Mouse (Mus musculus): Measurements from ENCODE around the gene Mlkl.

Gene Mlkl

GRCm38 (mm10) chr8:111337890-111338347, at the start of gene Mlkl:
Gene Mlkl (minus strand): TSS chr8:111338177.
- no peak for DNase-seq (ENCODE audit: low read depth, low spot score)

- DNase-seq (ENCODE audit: low read depth, low spot score) = no peak
These were observed 47.9 kb upstream of the Mlkl start for GRCm38 (mm10) chr8:111385915-111386314.

- no peak for DNase-seq (ENCODE audit: low read depth, low spot score)
These were observed 46.7 kb upstream of the Mlkl start for GRCm38 (mm10) chr8:111384628-111385027.

GRCm38 (mm10) chr8:111375192-111375591, 37.2 kb upstream of the Mlkl start:
- DNase-seq (ENCODE audit: low read depth, low spot score) = no peak

GRCm38 (mm10) chr8:111369711-111370110, 31.7 kb upstream of the Mlkl start:
- no peak for DNase-seq (ENCODE audit: low read depth, low spot score)

GRCm38 (mm10) chr8:111367350-111367749, 29.4 kb upstream of the Mlkl start:
- no peak for DNase-seq (ENCODE audit: low read depth, low spot score)

GRCm38 (mm10) chr8:111366610-111367234, 28.7 kb upstream of the Mlkl start:
- no peak for DNase-seq (ENCODE audit: low read depth, low spot score)

- DNase-seq (ENCODE audit: low read depth, low spot score) = no peak
These were observed 25.5 kb upstream of the Mlkl start for GRCm38 (mm10) chr8:111363489-111363888.

GRCm38 (mm10) chr8:111360579-111361209, 22.7 kb upstream of the Mlkl start:
- DNase-seq (ENCODE audit: low read depth, low spot score) = no peak

GRCm38 (mm10) chr8:111359936-111360335, 22.0 kb upstream of the Mlkl start:
- no peak for DNase-seq (ENCODE audit: low read depth, low spot score)

- no peak for DNase-seq (ENCODE audit: low read depth, low spot score)
These were observed 20.9 kb upstream of the Mlkl start for GRCm38 (mm10) chr8:111358905-111359304.

GRCm38 (mm10) chr8:111357433-111357832, 19.5 kb upstream of the Mlkl start:
- no peak for DNase-seq (ENCODE audit: low read depth, low spot score)

- DNase-seq (ENCODE audit: low read depth, low spot score) = no peak
These were observed 15.5 kb upstream of the Mlkl start for GRCm38 (mm10) chr8:111353497-111353896.

- no peak for DNase-seq (ENCODE audit: low read depth, low spot score)
These were observed 14.3 kb upstream of the Mlkl start for GRCm38 (mm10) chr8:111352289-111352688.

GRCm38 (mm10) chr8:111350577-111350976, 12.6 kb upstream of the Mlkl start:
- no peak for DNase-seq (ENCODE audit: low read depth, low spot score)

GRCm38 (mm10) chr8:111343225-111343624, 5.2 kb upstream of the Mlkl start:
- peak; percentile 59 for DNase-seq (ENCODE audit: low read depth, low spot score)

GRCm38 (mm10) chr8:111340186-111340585, 2.2 kb upstream of the Mlkl start:
- no peak for DNase-seq (ENCODE audit: low read depth, low spot score)

- DNase-seq (ENCODE audit: low read depth, low spot score) = no peak
These were observed 612 bp upstream of the Mlkl start for GRCm38 (mm10) chr8:111338370-111339208.

- DNase-seq (ENCODE audit: low read depth, low spot score) = no peak
These were observed 577 bp downstream of the Mlkl start for GRCm38 (mm10) chr8:111337311-111337889.

- DNase-seq (ENCODE audit: low read depth, low spot score) = no peak
These were observed 1.3 kb downstream of the Mlkl start for GRCm38 (mm10) chr8:111336692-111337091.

GRCm38 (mm10) chr8:111325222-111325790, 12.7 kb downstream of the Mlkl start:
- no peak for DNase-seq (ENCODE audit: low read depth, low spot score)

GRCm38 (mm10) chr8:111314729-111315128, 23.2 kb downstream of the Mlkl start:
- no peak for DNase-seq (ENCODE audit: low read depth, low spot score)
